Mouse (Mus musculus) cerebellum, adult 18-20 months (tissue): ENCODE results near the gene Wdr90.
"Not testable (repeated sequence)": the region's sequence is repeated elsewhere in the genome, so short reads cannot be mapped to it uniquely, and the experiment has no call there.

Experiments used
- DNase-seq, 2 experiments: peaks; one replicate each; pipeline ENCODE4 v3.0.0; 2021

Gene Wdr90

GRCm38 (mm10) chr17:25877025-25877424 is 15.7 kb upstream of the Wdr90 start:
- no peak for DNase-seq

- peak in 1 of 2 experiments; percentile 15 for DNase-seq
Measured at GRCm38 (mm10) chr17:25876347-25876915, 15.1 kb upstream of the Wdr90 start.

DNA sequence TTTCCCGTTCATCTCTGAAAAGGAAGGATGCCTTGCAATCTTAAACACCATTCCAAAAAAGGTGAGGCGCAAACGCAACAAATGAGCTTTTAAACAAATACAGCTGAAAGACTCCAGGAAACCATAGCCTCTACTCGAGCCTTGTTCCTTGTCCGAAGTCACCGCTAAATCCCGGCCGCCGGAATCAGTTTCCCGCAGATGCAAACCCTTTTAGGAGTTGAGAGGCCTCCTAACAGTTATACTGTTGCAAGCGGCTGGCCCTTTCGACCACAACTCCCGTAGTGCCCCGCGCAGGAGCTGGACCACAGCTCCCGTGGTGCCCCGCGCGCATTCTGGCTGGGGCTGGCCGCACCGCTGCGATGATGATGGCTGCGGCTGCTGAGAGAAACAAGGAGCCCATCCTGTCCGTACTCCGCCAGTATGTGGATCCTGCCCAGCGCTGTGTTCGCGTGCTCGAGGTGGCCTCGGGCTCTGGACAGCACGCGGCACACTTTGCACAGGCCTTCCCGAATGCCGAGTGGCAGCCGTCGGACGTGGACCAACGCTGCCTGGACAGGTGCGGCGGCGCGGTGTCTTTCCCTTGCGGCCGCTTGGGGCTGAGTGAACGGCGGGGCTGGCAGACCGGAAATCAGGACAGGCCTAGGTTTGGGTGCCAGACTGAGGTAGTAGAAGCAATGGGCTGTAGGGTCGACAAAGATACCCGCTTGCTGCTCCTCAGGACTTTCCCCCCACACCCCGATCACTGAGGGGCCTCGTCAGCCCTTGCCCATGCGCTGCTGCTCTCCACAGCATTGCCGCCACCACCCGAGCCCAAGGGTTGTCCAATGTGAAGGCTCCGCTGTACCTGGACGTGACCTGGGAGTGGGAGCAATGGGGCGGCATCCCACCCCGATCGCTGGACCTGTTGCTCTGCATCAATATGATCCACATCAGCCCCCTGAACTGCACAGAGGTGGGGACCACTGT is 14.2 kb upstream of the Wdr90 start:
- DNase-seq = peak; percentile 92 to 94

GRCm38 (mm10) chr17:25874721-25875170 is 13.4 kb upstream of the Wdr90 start, which contains the start of gene Mettl26:
Mettl26 (plus strand) TSS chr17:25875074.
- peak; percentile 90 to 94 for DNase-seq

DNA sequence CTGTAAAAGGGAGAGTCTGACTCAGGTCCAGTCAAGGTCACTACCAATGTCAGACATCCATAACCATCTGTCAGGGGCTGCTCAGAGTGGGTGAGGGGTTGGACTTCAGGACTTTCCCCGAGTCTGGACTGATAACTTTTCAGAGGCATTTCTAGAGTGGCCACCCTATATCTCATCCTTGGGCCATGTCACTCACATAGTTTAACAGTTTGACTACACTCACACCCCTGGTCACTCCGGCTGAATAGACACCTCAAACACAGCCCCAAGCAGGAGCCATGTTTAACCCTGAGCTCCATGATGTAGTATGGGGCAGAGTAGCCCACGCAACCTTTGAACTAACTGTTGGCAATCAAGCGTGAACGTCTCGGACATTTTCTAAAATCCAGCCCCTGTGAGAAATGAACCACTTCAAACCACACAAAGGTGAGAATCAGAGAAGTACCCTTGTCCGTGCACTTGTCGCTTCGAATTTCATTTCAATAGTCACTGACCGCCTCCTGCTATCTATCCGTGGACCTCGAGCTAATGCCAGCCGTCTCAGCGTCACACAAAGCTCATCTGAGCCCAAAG is 12.9 kb upstream of the Wdr90 start:
- no peak for DNase-seq

DNA sequence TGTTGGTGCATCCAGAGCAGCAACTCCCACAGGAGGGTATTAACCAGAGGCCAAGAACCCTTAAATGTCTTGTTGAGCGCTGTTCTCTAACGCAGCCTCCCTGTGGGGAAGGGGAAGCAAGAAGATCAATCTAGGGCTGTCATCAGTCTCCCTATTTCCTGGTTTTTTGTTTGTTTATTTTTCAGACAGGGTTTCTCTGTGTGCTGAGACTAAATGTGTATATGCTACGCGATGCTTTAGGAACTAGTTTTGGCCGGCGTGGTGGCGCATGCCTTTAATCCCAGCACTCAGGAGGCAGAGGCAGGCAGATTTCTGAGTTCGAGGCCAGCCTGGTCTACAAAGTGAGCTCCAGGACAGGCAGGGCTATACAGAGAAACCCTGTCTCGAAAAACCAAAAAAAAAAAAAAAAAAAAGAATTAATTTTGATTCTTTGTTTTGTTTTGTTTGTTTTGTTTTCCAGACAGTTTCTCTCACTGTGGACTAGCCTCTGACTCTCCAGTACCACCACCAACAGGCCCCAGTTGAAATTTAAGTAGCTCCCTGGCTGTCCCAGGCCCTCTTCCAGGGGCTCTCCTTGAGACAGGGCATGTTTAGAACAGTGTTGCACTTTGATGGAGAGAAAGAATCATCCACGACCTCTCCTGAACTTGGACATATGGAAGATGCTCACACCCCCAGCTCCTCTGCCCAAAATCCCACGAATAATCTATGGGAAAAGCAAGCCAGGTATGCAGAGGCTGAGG is 12.3 kb upstream of the Wdr90 start:
- no peak for DNase-seq

GRCm38 (mm10) chr17:25872676-25873075 is 11.4 kb upstream of the Wdr90 start:
- no peak for DNase-seq

DNA sequence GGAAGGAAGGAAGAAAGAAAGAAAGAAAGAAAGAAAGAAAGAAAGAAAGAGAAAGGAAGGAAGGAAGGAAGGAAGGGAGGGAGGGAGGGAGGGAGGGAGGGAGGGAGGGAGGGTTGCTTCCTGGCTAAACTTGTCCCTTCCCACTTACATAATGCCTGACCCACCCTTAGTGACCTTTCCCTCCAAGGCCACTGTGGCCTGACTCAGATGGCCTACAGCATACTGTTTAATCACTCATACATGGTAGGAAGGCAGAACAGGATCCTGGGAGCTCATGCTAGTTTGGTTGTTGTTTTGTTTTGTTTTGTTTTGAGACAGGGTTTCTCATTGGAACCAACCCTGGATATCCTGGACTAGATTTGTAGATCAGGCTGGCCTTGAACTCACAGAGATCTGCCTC is 10.3 kb upstream of the Wdr90 start:
- DNase-seq = not testable (repeated sequence)

DNA sequence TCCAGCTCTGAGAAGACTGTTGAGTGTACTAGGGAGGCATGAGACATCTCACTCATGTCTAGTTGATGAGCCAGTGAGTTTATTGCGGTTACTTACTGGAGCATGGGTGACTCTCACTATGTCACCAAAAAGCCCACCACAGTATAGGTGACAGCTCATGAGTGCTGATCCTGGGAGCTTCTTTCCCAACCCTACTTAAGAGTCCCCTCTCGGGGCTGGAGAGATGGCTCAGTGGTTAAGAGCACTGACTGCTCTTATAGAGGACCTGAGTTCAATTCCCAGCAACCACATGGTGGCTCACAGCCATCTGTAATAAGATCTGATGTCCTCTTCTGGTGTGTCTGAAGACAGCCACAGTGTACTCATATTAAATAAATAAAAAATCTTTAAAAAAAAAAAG is 8.7 kb upstream of the Wdr90 start:
- no peak for DNase-seq

GRCm38 (mm10) chr17:25869498-25869897 is 8.2 kb upstream of the Wdr90 start:
- no peak for DNase-seq

DNA sequence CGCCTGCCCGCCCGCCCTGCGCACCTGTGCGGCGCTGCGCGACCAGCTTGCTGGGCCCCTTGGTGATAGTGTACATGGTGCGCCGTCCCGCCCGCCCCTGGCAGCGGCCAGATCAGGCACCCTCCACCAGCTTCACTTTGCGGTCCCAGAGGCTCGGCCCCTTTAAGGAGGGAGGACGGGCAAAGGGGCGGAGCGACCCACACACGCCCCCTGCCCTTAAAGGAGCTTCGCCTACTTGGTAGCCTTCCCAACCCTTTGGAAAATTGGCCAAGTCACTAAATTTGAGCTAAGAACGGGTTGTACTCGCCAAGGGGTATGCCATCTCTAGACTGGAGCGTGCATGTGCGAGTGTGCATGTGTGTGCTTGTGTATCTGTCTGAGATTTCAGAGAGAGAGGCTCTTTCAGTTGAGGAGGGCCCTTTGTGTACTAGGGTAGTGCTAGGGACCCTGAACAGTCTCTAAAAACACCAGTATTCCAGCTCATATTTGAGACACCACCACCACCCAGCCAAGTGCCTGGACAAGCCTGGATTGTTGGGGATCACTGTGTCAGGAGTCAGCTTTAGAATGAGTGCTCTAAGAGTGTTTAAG is 7.4 kb upstream of the Wdr90 start, which contains the start of gene Mcrip2:
Gene Mcrip2, minus strand, starts transcription at position 164 of the 591 bp plus-strand sequence.
- DNase-seq = peak; percentile 82 to 84

- peak in 1 of 2 experiments; percentile 44 for DNase-seq
Measured at GRCm38 (mm10) chr17:25867836-25868600, 6.7 kb upstream of the Wdr90 start.

GRCm38 (mm10) chr17:25867509-25867835 is 6.2 kb upstream of the Wdr90 start:
- no peak for DNase-seq

- DNase-seq = no peak
Measured at GRCm38 (mm10) chr17:25866172-25866571, 4.9 kb upstream of the Wdr90 start.

GRCm38 (mm10) chr17:25865288-25865687 is 4.0 kb upstream of the Wdr90 start:
- no peak for DNase-seq

DNA sequence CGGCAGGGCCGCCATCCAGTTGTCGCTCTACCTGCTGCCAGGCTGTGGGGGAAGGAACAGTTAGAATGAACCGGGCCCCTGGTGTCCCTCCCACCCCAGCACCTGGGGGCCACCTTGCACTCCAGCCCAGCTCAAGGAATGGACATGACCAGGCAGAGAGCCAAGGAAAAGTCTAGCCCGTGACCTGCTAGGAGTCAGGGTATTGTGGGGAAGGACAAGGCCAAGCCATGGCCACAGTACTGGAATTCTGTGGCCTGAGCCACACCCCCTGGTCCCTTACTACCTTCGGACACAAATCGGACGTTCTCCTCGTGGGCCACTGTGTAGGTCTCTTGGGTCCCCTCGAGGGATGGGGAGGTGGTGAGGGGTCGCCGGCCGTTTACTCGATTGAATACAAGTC is 3.0 kb upstream of the Wdr90 start:
- DNase-seq = no peak

- no peak for DNase-seq
Measured at GRCm38 (mm10) chr17:25863681-25864080, 2.4 kb upstream of the Wdr90 start.

GRCm38 (mm10) chr17:25861704-25862612 is 657 bp upstream of the Wdr90 start:
- no peak for DNase-seq

GRCm38 (mm10) chr17:25860229-25860628 is 1.1 kb downstream of the Wdr90 start:
- no peak for DNase-seq

GRCm38 (mm10) chr17:25844396-25844901 is 16.9 kb downstream of the Wdr90 start, which contains the start of gene Rhot2:
Rhot2 (minus strand) TSS chr17:25844851.
- DNase-seq = peak; percentile 93 to 98
